Mouse (Mus musculus) embryonic fibroblast, embryonic 13.5 days (primary cell): ENCODE measurements at regions not wholly inside any gene's neighbourhood (a gene's known extent, or its start where the extent isn't known, plus 50 kb on each side); places are given as distances from the start of the nearest gene placed in this dataset.

ENCODE experiments used
- CTCF ChIP-seq: IDR thresholded peaks from 2 replicates; pipeline ENCODE4 v1.5.1; 2011; ENCODE audit warnings: mild to moderate bottlenecking, control low read depth, low read length, moderate library complexity, borderline replicate concordance; ENCODE audit not compliant: insufficient read depth
- POLR2A ChIP-seq: IDR thresholded peaks from 2 replicates; pipeline ENCODE4 v1.6.1; 2011; ENCODE audit warnings: low read depth, mild to moderate bottlenecking, control low read depth, low read length, moderate library complexity

GRCm38 (mm10) chr1:137136156-137136555, 175.9 kb upstream of the Nr5a2 start:
- TF ChIP-seq CTCF = no peak
- TF ChIP-seq POLR2A = no peak
